Mouse (Mus musculus) heart, postnatal 0 days (tissue): ENCODE data around the gene Bcap31. TPM values are rescaled to one million over a fixed set of nuclear protein-coding genes. Genes with fewer than 3 reads are reported as not detected.

ENCODE experiments used
- ATAC-seq: fragments of 200-750 bp; cut with Nextera tagmentation; 2 replicates; pipeline ENCODE4 v1.8.0; 2017; ENCODE audit warnings: low read depth, moderate number of reproducible peaks, moderate library complexity; ENCODE audit not compliant: insufficient read depth
- DNase-seq: peaks from one replicate; pipeline ENCODE4 v3.0.0-alpha.2; 2016; ENCODE audit warnings: low spot score
- H3K27ac ChIP-seq: fragments of 300-500 bp; sonication (generic); 2 replicates; pipeline ENCODE4 v1.5.1; 2014; ENCODE audit warnings: low read depth, mild to moderate bottlenecking
- H3K27me3 ChIP-seq: fragments of 300-500 bp; sonication (generic); 2 replicates; pipeline ENCODE4 v1.6.1; 2014; ENCODE audit warnings: low read length, mixed read lengths; ENCODE audit not compliant: control insufficient read depth, insufficient read depth
- H3K36me3 ChIP-seq: fragments of 300-500 bp; sonication (generic); replicated peaks from 2 replicates; pipeline ENCODE4 v1.6.1; 2014; ENCODE audit warnings: low read length, mixed read lengths; ENCODE audit not compliant: control insufficient read depth, insufficient read depth
- H3K4me1 ChIP-seq: fragments of 300-500 bp; sonication (generic); 2 replicates; pipeline ENCODE4 v1.6.1; 2014; ENCODE audit warnings: antibody characterized with exemption; ENCODE audit not compliant: control insufficient read depth, insufficient read depth
- H3K4me2 ChIP-seq: fragments of 300-500 bp; sonication (generic); 2 replicates; pipeline ENCODE4 v1.6.1; 2014; ENCODE audit warnings: low read depth, mild to moderate bottlenecking, low read length, moderate library complexity
- H3K4me3 ChIP-seq: fragments of 300-500 bp; sonication (generic); 2 replicates; pipeline ENCODE4 v1.5.1; 2014; ENCODE audit warnings: low read depth, low read length
- H3K9ac ChIP-seq: fragments of 300-500 bp; sonication (generic); replicated peaks from 2 replicates; pipeline ENCODE4 v1.6.1; 2014; ENCODE audit warnings: low read depth, low read length, mixed read lengths
- H3K9me3 ChIP-seq: fragments of 300-500 bp; sonication (generic); replicated peaks from 2 replicates; pipeline ENCODE4 v1.6.1; 2016; ENCODE audit warnings: low read length; ENCODE audit not compliant: control insufficient read depth
- CTCF ChIP-seq: IDR thresholded peaks from 2 replicates; pipeline ENCODE4 v1.5.1; 2016; ENCODE audit warnings: antibody characterized with exemption, control low read depth, low read depth
- EP300 ChIP-seq: IDR thresholded peaks from 2 replicates; pipeline ENCODE4 v1.6.1; 2016; ENCODE audit warnings: antibody characterized with exemption, low read depth
- WGBS: fragments of 180-500 bp; shearing (Covaris S2); extraction: QIAGEN DNeasy Blood & Tissue Kit; methylation state at CpG from one replicate; pipeline ENCODE4 v1.1.7; 2014; 5-methylcytosine and 5-hydroxymethylcytosine counted together
- polyA plus RNA-seq: library from polyadenylated mRNA; unstranded; fragments of >200 nt; fragmentation: Nextera tagmentation; extraction: Ambion mirVana; gene quantifications from 2 replicates; pipeline ENCODE4 v1.2.1, GENCODE M21; 2015
- total RNA-seq: library from RNA; depleted of rRNA; stranded (reverse); fragments of >200 nt; gene quantifications from 2 replicates; pipeline ENCODE4 v1.2.3, GENCODE M21; 2014; ENCODE audit warnings: low replicate concordance; rRNA removed

Bcap31 gene
- total and polyA plus RNA-seq, 2 experiments from 2014 or later: 65.7 to 148 TPM

GRCm38 (mm10) chrX:73637415-73637814, 78.6 kb downstream of the Bcap31 start:
- DNase-seq (no peak), ATAC-seq (no peak)
- WGBS: 21% methylated on average over 18 of the region's 19 CpGs
- Histone ChIP-seq H3K4me1 (no peaks in the 10 kb centered on the region), H3K4me2 (peak overlapping the region; percentile 53), H3K4me3 (peak overlapping the region; percentile 26), H3K27ac (no peak overlapping the region), H3K36me3 (no peaks in the 10 kb centered on the region), H3K27me3 (peaks cover 65% of the 10 kb centered on the region), H3K9me3 (no peaks in the 10 kb centered on the region), H3K9ac (no peak overlapping the region)
- TF ChIP-seq CTCF (no peak), EP300 (no peak)

Other genes starting within 250 kb of the Bcap31 start
- 198 and 304 TPM in 2 replicates for gene Bgn, start 232.6 kb downstream of the Bcap31 start, total RNA-seq
- 61.6 and 64.1 TPM in 2 replicates for gene Bgn, start 232.6 kb downstream of the Bcap31 start, polyA plus RNA-seq
- gene Atp2b3, start 213.1 kb downstream of the Bcap31 start, total RNA-seq: 0.53 and 1.1 TPM in 2 replicates
- 0.14 and 0.20 TPM in 2 replicates for gene Atp2b3, start 213.1 kb downstream of the Bcap31 start, polyA plus RNA-seq
- gene Dusp9, start 76.8 kb downstream of the Bcap31 start, total RNA-seq: 0.39 and 2.2 TPM in 2 replicates
- 0.12 and 0.19 TPM in 2 replicates for gene Dusp9, start 76.8 kb downstream of the Bcap31 start, polyA plus RNA-seq
- 2.7 and 14.8 TPM in 2 replicates for gene Pnck, start 56.1 kb downstream of the Bcap31 start, total RNA-seq
- 9.9 and 12.0 TPM in 2 replicates for gene Pnck, start 56.1 kb downstream of the Bcap31 start, polyA plus RNA-seq
- 99.7 and 138 TPM in 2 replicates for gene Slc6a8, start 43.0 kb downstream of the Bcap31 start, total RNA-seq
- 11.0 and 11.9 TPM in 2 replicates for gene Slc6a8, start 43.0 kb downstream of the Bcap31 start, polyA plus RNA-seq
- 22.0 and 27.4 TPM in 2 replicates for gene Abcd1, start 422 bp upstream of the Bcap31 start, total RNA-seq
- gene Abcd1, start 422 bp upstream of the Bcap31 start, polyA plus RNA-seq: 14.1 and 14.3 TPM in 2 replicates
- 0.31 and 3.4 TPM in 2 replicates for gene Plxnb3, start 40.9 kb upstream of the Bcap31 start, total RNA-seq
- 0.67 and 0.81 TPM in 2 replicates for gene Plxnb3, start 40.9 kb upstream of the Bcap31 start, polyA plus RNA-seq
- gene Srpk3, start 58.2 kb upstream of the Bcap31 start, total RNA-seq: 82.0 and 94.2 TPM in 2 replicates
- 70.5 and 73.1 TPM in 2 replicates for gene Srpk3, start 58.2 kb upstream of the Bcap31 start, polyA plus RNA-seq
- gene Idh3g, start 70.7 kb upstream of the Bcap31 start, total RNA-seq: 854 and 913 TPM in 2 replicates
- 632 and 648 TPM in 2 replicates for gene Idh3g, start 70.7 kb upstream of the Bcap31 start, polyA plus RNA-seq
- 122 and 146 TPM in 2 replicates for gene Ssr4, start 70.9 kb upstream of the Bcap31 start, total RNA-seq
- 181 and 194 TPM in 2 replicates for gene Ssr4, start 70.9 kb upstream of the Bcap31 start, polyA plus RNA-seq
- 2.0 and 2.6 TPM in 2 replicates for gene Pdzd4, start 108.8 kb upstream of the Bcap31 start, total RNA-seq
- 0.08 and 0.12 TPM in 2 replicates for gene Pdzd4, start 108.8 kb upstream of the Bcap31 start, polyA plus RNA-seq
- gene Avpr2, start 175.9 kb upstream of the Bcap31 start, total RNA-seq: not detected in 2 replicates
- gene Avpr2, start 175.9 kb upstream of the Bcap31 start, polyA plus RNA-seq: not detected in 2 replicates
- 0.42 and 0.50 TPM in 2 replicates for gene L1cam, start 179.9 kb upstream of the Bcap31 start, total RNA-seq
- 0.05 and 0.15 TPM in 2 replicates for gene L1cam, start 179.9 kb upstream of the Bcap31 start, polyA plus RNA-seq
- gene Arhgap4, start 205.7 kb upstream of the Bcap31 start, total RNA-seq: 0.23 and 6.5 TPM in 2 replicates
- 0.51 and 0.72 TPM in 2 replicates for gene Arhgap4, start 205.7 kb upstream of the Bcap31 start, polyA plus RNA-seq
- 62.5 and 95.3 TPM in 2 replicates for gene Naa10, start 205.8 kb upstream of the Bcap31 start, total RNA-seq
- 95.2 and 98.5 TPM in 2 replicates for gene Naa10, start 205.8 kb upstream of the Bcap31 start, polyA plus RNA-seq
- 16.5 and 43.5 TPM in 2 replicates for gene Renbp, start 214.7 kb upstream of the Bcap31 start, total RNA-seq
- 35.9 and 38.8 TPM in 2 replicates for gene Renbp, start 214.7 kb upstream of the Bcap31 start, polyA plus RNA-seq